ENCODE assay signal across 10 mouse cellular contexts in genomic region chr17:66711221-66712016, GRCm38 (mm10).
DNase-seq lines count a peak whose midpoint lies in the region; ATAC-seq and TF ChIP-seq lines count a peak whose summit lies in the region.
"Had no signal": no experiment of that assay in that cellular context is flagged by ENCODE, and none has a peak within 500 bp of the region (broad histone marks: within the 10 kb centered on the region; RNA-seq: fewer than 3 reads in every experiment).

No protein-coding gene starts in this region.

- H3K27ac ChIP-seq in liver, postnatal 0 days (ENCODE audit: low read depth), result peak overlapping the region; percentile 60
- H3K27ac ChIP-seq: liver, embryonic 14.5 days had no signal

- TF ChIP-seq EP300 in liver, postnatal 0 days (IDR thresholded peaks at IDR 0.05; ENCODE audit: low read depth), result no peak

- H3K4me1 ChIP-seq in liver, postnatal 0 days (ENCODE audit: insufficient read depth), result peaks cover 7% of the 10 kb centered on the region

- peak; percentile 29; the same call in 1 of the 2 replicates for ATAC-seq in liver, postnatal 0 days
- ATAC-seq in common myeloid progenitor, adult 5-6 weeks (replicated peaks; ENCODE audit: low read depth, poor library complexity, severe bottlenecking), result peak; percentile 85
- ATAC-seq in granulocyte monocyte progenitor cell, adult 5-6 weeks (replicated peaks; ENCODE audit: poor library complexity, severe bottlenecking), result peak; percentile 89
- peak; percentile 90 for ATAC-seq in megakaryocyte progenitor cell, adult 5-6 weeks (replicated peaks; ENCODE audit: poor library complexity)
- no peak for ATAC-seq in activated CD4-positive, CD25-positive, alpha-beta regulatory T cell, adult 4 months

- no peak overlapping the region for H3K9ac ChIP-seq in liver, postnatal 0 days (replicated peaks)
- H3K9ac ChIP-seq: liver, embryonic 14.5 days had no signal

- H3K9me3 ChIP-seq in liver, postnatal 0 days (ENCODE audit: low read length), result no peaks in the 10 kb centered on the region

- peak overlapping the region; percentile 2; the same call in 1 of the 2 replicates for H3K4me2 ChIP-seq in liver, postnatal 0 days (ENCODE audit: low read depth, low read length)

- 61% methylated on average over 6 of the region's 6 CpGs for WGBS in liver, postnatal 0 days (ENCODE audit: insufficient replicate concordance)

- no peak overlapping the region for H3K4me3 ChIP-seq in liver, postnatal 0 days (ENCODE audit: low read depth, low read length)

- no peaks in the 10 kb centered on the region for H3K27me3 ChIP-seq in liver, postnatal 0 days (ENCODE audit: insufficient read depth, low read length)

- DNase-seq in liver, postnatal 0 days, result peak; percentile 17
- no peak for DNase-seq in liver
- no peak for DNase-seq in natural killer cell, adult 2 months (ENCODE audit: low spot score in 2 of 2)
- DNase-seq: kidney, adult 18-20 months; right cerebral cortex, adult 18-20 months had no signal

- H3K36me3 ChIP-seq in liver, postnatal 0 days (replicated peaks; ENCODE audit: insufficient read depth, low read length), result no peaks in the 10 kb centered on the region

- no peak for TF ChIP-seq CTCF in liver, postnatal 0 days (IDR thresholded peaks at IDR 0.05; ENCODE audit: low read depth)
